Comparison of ENCODE assay signal across 16 mouse cellular contexts in genomic region chr7:31063074-31063560, GRCm38 (mm10). TPM values are rescaled to one million over a fixed set of nuclear protein-coding genes. Genes with fewer than 3 reads are reported as not detected.
"Had no signal": no experiment of that assay in that cellular context is flagged by ENCODE, and none has a peak within 500 bp of the region (broad histone marks: within the 10 kb centered on the region; RNA-seq: fewer than 3 reads in every experiment).

No protein-coding gene starts in this region.

- DNase-seq: liver, postnatal 0 days; lung, adult 2 months; lung, postnatal 14 days; lung, postnatal 36 days; right cerebral cortex, postnatal 14 days; thymus, adult 18-20 months; thymus, postnatal 14 days; thymus, postnatal 36 days had no signal

- H3K27ac ChIP-seq: lung, embryonic 15.5 days; macrophage; midbrain, embryonic 13.5 days; midbrain, embryonic 15.5 days; neural tube, embryonic 12.5 days had no signal

- H3K4me3 ChIP-seq: lung, embryonic 15.5 days; midbrain, embryonic 13.5 days; midbrain, embryonic 15.5 days; neural tube, embryonic 12.5 days had no signal

RNA-seq across cellular contexts. Expression of gene Fxyd1, which starts 6.1 kb away (rescaled TPM):
- total RNA-seq: megakaryocyte progenitor cell, adult 5-6 weeks; monocyte, adult 5-6 weeks; neutrophil, adult 5-6 weeks had no signal

RNA-seq across cellular contexts. Expression of gene Fxyd7, which starts 11.8 kb away (rescaled TPM):
- total RNA-seq: megakaryocyte progenitor cell, adult 5-6 weeks; monocyte, adult 5-6 weeks had no signal

RNA-seq across cellular contexts. Expression of gene Fxyd3, which starts 13.4 kb away (rescaled TPM):
- total RNA-seq: megakaryocyte progenitor cell, adult 5-6 weeks; monocyte, adult 5-6 weeks; neutrophil, adult 5-6 weeks had no signal
